In the genomic region with DNA sequence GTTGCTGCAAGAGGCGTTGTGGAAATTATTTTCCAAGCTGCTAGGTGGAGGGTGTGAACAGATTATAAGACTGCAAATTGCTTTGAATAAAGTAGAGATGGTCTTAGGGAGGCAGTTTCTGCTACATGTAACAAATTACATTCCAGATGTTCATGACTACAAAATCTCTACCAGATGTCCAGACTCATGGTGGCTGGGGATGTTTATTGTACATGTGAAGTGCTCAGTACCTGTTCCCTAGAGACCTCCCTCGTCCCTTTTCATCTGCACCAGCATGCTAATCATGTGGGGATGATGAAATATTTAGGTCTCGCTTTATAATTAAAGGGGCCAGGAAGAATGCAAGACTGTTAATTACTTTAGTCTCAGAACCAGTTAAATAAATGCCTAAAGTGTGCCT, we compare ENCODE assay signal across 12 mouse cellular contexts.
DNase-seq lines count a peak whose midpoint lies in the region; ATAC-seq and TF ChIP-seq lines count a peak whose summit lies in the region.
"Had no signal": no experiment of that assay in that cellular context is flagged by ENCODE, and none has a peak within 500 bp of the region (broad histone marks: within the 10 kb centered on the region; RNA-seq: fewer than 3 reads in every experiment).

No protein-coding gene starts in this region.

- DNase-seq in heart, adult 8-10 months (ENCODE audit: low spot score) = no peak
- DNase-seq in lung, embryonic 14.5 days = no peak
- DNase-seq in lung, adult 18-20 months = no peak
- no peak for DNase-seq in left cerebral cortex, adult 11 months (ENCODE audit: low spot score)
- DNase-seq in spleen, adult 12 weeks (ENCODE audit: low spot score) = no peak
- DNase-seq: adrenal gland, adult 2 months; cerebellum, postnatal 25 days; spleen, adult 18-20 months had no signal

- H3K4me3 ChIP-seq in heart, embryonic 13.5 days = no peak overlapping the region
- H3K4me3 ChIP-seq in lung, embryonic 14.5 days (ENCODE audit: low read depth, low read length) = no peak overlapping the region
- H3K4me3 ChIP-seq in embryonic facial prominence, embryonic 12.5 days = no peak overlapping the region
- H3K4me3 ChIP-seq in neural tube, embryonic 14.5 days (ENCODE audit: low read depth, low read length) = no peak overlapping the region

- no peak for ATAC-seq in heart, embryonic 13.5 days (ENCODE audit: extremely low read depth, insufficient number of reproducible peaks, low FRiP score, low TSS enrichment)
- ATAC-seq in lung, embryonic 14.5 days (ENCODE audit: insufficient read depth) = no peak
- ATAC-seq in embryonic facial prominence, embryonic 12.5 days (ENCODE audit: insufficient number of reproducible peaks, insufficient read depth, low FRiP score, low TSS enrichment) = peak; percentile 10; the same call in 1 of the 2 replicates
- ATAC-seq in neural tube, embryonic 14.5 days (ENCODE audit: low read depth) = peak; percentile 61; the same call in 1 of the 2 replicates
- ATAC-seq: Patski had no signal

- H3K36me3 ChIP-seq in heart, embryonic 13.5 days = no peaks in the 10 kb centered on the region
- H3K36me3 ChIP-seq in lung, embryonic 14.5 days (ENCODE audit: insufficient read depth) = no peaks in the 10 kb centered on the region
- no peaks in the 10 kb centered on the region for H3K36me3 ChIP-seq in embryonic facial prominence, embryonic 12.5 days
- no peaks in the 10 kb centered on the region for H3K36me3 ChIP-seq in neural tube, embryonic 14.5 days (ENCODE audit: control insufficient read depth, insufficient read depth, low read length)

- H3K4me2 ChIP-seq in heart, embryonic 13.5 days = no peak overlapping the region
- no peak overlapping the region for H3K4me2 ChIP-seq in lung, embryonic 14.5 days
- H3K4me2 ChIP-seq in embryonic facial prominence, embryonic 12.5 days (replicated peaks) = no peak overlapping the region
- no peak overlapping the region for H3K4me2 ChIP-seq in neural tube, embryonic 14.5 days (ENCODE audit: low read depth, low read length)

- WGBS in heart, embryonic 13.5 days = 49% methylated on average over 3 of the region's 3 CpGs
- 53% methylated on average over 3 of the region's 3 CpGs for WGBS in lung, embryonic 14.5 days
- 28% methylated on average over 3 of the region's 3 CpGs for WGBS in embryonic facial prominence, embryonic 12.5 days
- 46% methylated on average over 3 of the region's 3 CpGs for WGBS in neural tube, embryonic 14.5 days

- no peak overlapping the region for H3K9ac ChIP-seq in heart, embryonic 13.5 days
- no peak overlapping the region for H3K9ac ChIP-seq in lung, embryonic 14.5 days
- H3K9ac ChIP-seq in embryonic facial prominence, embryonic 12.5 days = no peak overlapping the region
- H3K9ac ChIP-seq in neural tube, embryonic 14.5 days (replicated peaks; ENCODE audit: low read depth, low read length) = no peak overlapping the region

- TF ChIP-seq CTCF in lung, embryonic 14.5 days (IDR thresholded peaks at IDR 0.05; ENCODE audit: low read depth) = no peak

- no peaks in the 10 kb centered on the region for H3K27me3 ChIP-seq in heart, embryonic 13.5 days (replicated peaks)
- H3K27me3 ChIP-seq in lung, embryonic 14.5 days (ENCODE audit: insufficient read depth, low read length) = no peaks in the 10 kb centered on the region
- H3K27me3 ChIP-seq in embryonic facial prominence, embryonic 12.5 days = no peaks in the 10 kb centered on the region
- H3K27me3 ChIP-seq in neural tube, embryonic 14.5 days (ENCODE audit: control insufficient read depth, insufficient read depth, low read length) = no peaks in the 10 kb centered on the region

- peaks cover 9% of the 10 kb centered on the region; the same call in 1 of the 2 replicates for H3K4me1 ChIP-seq in heart, embryonic 13.5 days
- no peaks in the 10 kb centered on the region for H3K4me1 ChIP-seq in lung, embryonic 14.5 days (ENCODE audit: insufficient read depth)
- peaks cover 8% of the 10 kb centered on the region for H3K4me1 ChIP-seq in embryonic facial prominence, embryonic 12.5 days
- no peaks in the 10 kb centered on the region for H3K4me1 ChIP-seq in neural tube, embryonic 14.5 days (ENCODE audit: control insufficient read depth, insufficient read depth, low read length)

- no peaks in the 10 kb centered on the region for H3K9me3 ChIP-seq in heart, embryonic 13.5 days
- H3K9me3 ChIP-seq in lung, embryonic 14.5 days (ENCODE audit: low read depth, low read length) = no peaks in the 10 kb centered on the region
- H3K9me3 ChIP-seq in embryonic facial prominence, embryonic 12.5 days = no peaks in the 10 kb centered on the region
- no peaks in the 10 kb centered on the region for H3K9me3 ChIP-seq in neural tube, embryonic 14.5 days (ENCODE audit: control insufficient read depth, low read length)

- H3K27ac ChIP-seq in heart, embryonic 13.5 days (replicated peaks) = peak overlapping the region; percentile 74
- peak overlapping the region; percentile 16; the same call in 1 of the 2 replicates for H3K27ac ChIP-seq in lung, embryonic 14.5 days (ENCODE audit: low read depth)
- H3K27ac ChIP-seq in embryonic facial prominence, embryonic 12.5 days = no peak overlapping the region
- H3K27ac ChIP-seq in neural tube, embryonic 14.5 days (ENCODE audit: low read depth, low read length) = no peak overlapping the region

Comparison
In these comparisons a context has a peak if more than half of its experiments do, and no peak if none do; other contexts are left out.
1. ATAC-seq: peak in embryonic facial prominence, embryonic 12.5 days (single experiment) and neural tube, embryonic 14.5 days (single experiment); none in heart, embryonic 13.5 days (single experiment) and lung, embryonic 14.5 days (single experiment).
2. H3K27ac ChIP-seq: peak in heart, embryonic 13.5 days (single experiment) and lung, embryonic 14.5 days (single experiment); none in embryonic facial prominence, embryonic 12.5 days (single experiment) and neural tube, embryonic 14.5 days (single experiment).